Mouse (Mus musculus) heart, postnatal 10 days (tissue): ENCODE results near the gene Dmrtc2. TPM values are rescaled to one million over a fixed set of nuclear protein-coding genes. Genes with fewer than 3 reads are reported as not detected.

Experiments
- DNase-seq, 2 experiments: peaks; one replicate each; pipeline ENCODE4 v3.0.0; 2021
- intact Hi-C: fragments of 180-260 bp; cut with DNase I; formaldehyde crosslinking; loops from one replicate; pipeline ENCODE4 v1.15.1; 2025
- total RNA-seq, 2 experiments: library from RNA; stranded (reverse); gene quantifications; 2 replicates each; pipeline ENCODE4 v1.2.3; 2021

Dmrtc2 gene
- total RNA-seq, 2 experiments from 2014 or later: not detected

- intact Hi-C loops: no loop called here
- DNase-seq: no peak
These were observed 27.4 kb downstream of the Dmrtc2 start, which contains the start of gene Cd79a for GRCm38 (mm10) chr7:24897224-24897623. TSS of gene Cd79a (plus strand) at chr7:24897381.

GRCm38 (mm10) chr7:24897959-24898358, 28.1 kb downstream of the Dmrtc2 start:
- no peak for DNase-seq
- intact Hi-C loops: no loop called here

DNA sequence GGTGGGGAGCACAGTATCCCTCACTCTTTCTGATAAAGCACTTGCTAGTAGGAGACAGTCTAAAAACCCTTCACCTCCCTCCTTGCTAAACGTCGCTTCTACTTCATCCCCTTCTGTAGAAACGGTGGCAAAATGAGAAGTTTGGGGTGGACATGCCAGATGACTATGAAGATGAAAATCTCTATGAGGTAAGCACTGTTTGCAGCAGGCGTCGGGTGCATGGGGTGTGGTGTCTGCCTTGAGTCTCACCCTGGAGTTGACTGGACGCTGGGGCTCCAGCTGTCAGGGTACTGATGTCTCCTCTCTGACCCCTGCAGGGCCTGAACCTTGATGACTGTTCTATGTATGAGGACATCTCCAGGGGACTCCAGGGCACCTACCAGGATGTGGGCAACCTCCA, 31.3 kb downstream of the Dmrtc2 start:
- intact Hi-C loops: loop anchor here (5.0 kb wide), 2 partner anchors 71 to 176 kb away; partner anchors contain the start of gene Rabac1
- DNase-seq: peak in 1 of 2 experiments; percentile 5

DNA sequence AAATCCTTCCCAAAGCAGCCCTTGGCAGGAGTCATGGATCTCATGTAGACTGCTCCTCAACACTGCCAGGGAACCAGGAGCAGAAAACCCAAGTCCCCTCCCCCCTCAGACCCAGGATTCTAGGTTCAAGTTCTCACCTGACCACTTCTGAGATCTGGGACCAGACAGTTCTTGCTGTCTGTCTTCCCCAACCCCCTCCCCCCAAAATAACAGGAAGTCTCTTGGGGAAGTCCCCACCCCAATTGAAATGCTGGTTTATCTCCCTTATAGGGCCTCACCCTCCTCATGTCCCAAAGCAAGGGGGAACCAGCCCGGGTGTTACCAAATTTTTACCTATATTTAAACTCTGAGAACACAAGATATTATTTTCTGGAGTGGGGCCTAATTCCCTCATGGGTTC, 32.0 kb downstream of the Dmrtc2 start:
- DNase-seq: peak; percentile 21 to 25
- intact Hi-C loops: loop anchor here (5.0 kb wide), 2 partner anchors 70 to 175 kb away; partner anchors contain the start of gene Rabac1

GRCm38 (mm10) chr7:24902264-24902629, 32.4 kb downstream of the Dmrtc2 start:
- DNase-seq: peak in 1 of 2 experiments; percentile 17
- intact Hi-C loops: loop anchor here (5.0 kb wide), 2 partner anchors 70 to 175 kb away; partner anchors contain the start of gene Rabac1

DNA sequence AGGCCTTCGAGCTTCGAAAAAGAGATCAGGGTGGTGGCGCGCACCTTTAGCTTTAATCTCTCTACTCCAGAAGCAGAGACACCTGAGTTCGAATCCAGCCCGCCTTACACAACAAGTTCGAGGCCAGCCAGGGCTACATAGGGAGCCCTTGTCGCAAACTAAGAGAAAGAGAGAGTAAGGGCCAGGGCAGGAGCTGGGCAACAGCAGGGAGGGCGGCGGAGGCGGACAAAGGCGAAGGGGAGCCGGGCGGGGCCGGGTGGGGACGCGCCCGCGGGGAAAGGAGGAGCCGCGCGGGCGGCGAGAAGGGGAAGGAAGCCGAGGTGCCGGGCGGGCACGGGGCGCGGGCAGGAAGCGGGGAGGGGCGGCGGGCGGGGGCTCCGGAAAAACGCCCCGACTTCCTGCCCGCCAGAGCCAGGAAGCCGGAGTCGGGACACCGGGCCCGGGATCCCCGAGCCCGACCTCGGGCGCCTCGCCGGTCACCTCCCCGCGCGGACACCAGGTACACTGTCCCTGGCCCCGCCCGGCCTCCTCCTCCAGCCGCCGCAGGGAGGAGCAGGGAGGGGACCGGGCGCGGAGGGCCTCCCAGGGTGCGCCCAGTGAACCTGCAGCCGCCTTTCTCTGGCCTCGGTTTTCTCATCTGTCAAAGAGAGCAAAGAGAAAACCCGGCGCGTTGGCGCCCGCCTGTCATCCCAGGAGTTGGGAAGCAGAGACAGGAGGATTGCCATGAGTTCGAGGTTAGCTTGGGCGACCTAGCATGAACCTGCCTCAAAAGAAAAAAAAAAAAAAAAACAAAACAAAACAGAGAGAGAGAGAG, 33.0 kb downstream of the Dmrtc2 start, which contains the start of gene Arhgef1:
TSS of gene Arhgef1 (plus strand) at position 283 of the 814 bp plus-strand sequence.
- peak; percentile 74 for DNase-seq
- intact Hi-C loops: loop anchor here (5.0 kb wide), 2 partner anchors 69 to 174 kb away; partner anchors contain the start of gene Rabac1

DNA sequence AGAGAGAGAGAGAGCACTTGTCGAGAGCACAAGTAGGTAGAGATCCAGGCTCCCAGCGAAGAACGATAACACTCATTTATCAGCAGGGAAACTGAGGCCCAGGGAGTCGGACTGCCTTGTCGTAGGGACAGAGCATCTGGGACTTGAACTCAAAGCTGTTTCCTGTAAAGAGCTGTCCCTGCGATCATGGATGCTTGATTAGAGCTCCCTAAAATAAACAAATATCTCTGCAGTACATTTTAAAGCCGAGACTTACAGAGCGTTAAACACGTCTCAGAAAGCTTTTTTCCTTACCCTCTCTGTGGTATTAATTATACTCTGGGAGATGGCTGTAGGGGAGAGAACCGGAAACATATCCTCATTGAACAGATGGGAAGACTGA, 33.6 kb downstream of the Dmrtc2 start:
- intact Hi-C loops: loop anchor here (5.0 kb wide), 2 partner anchors 69 to 174 kb away; partner anchors contain the start of gene Rabac1
- peak; percentile 19 to 23 for DNase-seq

- intact Hi-C loops: loop anchor here (1.0 to 5.0 kb wide), 3 partner anchors 14 to 173 kb away; partner anchors contain the start of gene Rabac1
These were observed 34.2 kb downstream of the Dmrtc2 start for GRCm38 (mm10) chr7:24904070-24904483.

GRCm38 (mm10) chr7:24904936-24905335, 35.1 kb downstream of the Dmrtc2 start:
- intact Hi-C loops: loop anchor here (1.0 to 5.0 kb wide), 3 partner anchors 15 to 172 kb away; partner anchors contain the start of gene Rabac1
- DNase-seq: peak; percentile 63 to 80

More at GRCm38 (mm10) chr7:24904070-24904483, 34.2 kb downstream of the Dmrtc2 start:
- peak; percentile 98 for DNase-seq

DNA sequence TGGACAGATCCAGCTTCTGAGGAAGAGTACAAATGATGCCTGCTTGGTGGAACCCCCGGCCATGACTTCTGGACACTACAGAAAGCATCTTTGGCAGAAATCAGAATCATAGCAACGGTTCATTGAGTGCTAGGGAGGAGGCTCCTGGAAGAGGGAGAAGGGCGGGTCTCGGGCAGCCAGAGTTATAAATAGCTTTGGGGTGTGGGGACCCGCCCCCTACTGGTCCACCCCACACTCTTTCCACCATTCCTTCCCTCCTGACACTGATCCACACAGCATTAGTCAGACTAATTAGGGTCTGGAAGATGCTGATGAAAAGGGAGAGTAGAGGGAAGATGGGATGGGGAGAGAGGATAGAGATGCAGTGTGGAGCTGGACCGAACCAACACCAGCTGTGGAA, 36.7 kb downstream of the Dmrtc2 start:
- intact Hi-C loops: no loop called here

DNA sequence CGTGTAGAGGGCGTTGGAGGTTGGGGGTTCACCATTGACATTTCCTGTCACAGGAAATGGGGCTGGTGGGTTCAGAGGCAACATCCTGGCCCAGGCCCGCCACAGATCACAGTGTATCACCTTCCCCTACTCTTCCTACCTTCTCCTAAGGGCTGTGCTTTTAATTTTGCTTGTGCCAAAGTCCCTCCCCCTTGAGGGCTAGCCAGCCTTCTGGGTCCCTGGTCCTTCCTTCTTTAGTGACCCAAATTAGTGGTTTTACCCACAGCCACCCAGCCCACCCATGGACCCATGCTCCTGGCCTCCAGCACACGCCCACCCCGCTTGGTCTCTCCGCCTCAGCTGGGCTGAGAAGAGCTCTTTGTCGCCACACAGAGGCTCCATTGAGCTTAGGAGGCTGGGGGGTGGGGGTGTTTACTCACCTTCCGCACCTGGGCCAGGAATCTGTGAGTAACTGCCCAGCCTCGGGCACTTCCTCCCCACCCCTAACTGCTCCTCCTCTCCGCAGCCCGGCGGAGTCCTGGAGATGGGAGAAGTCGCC, 37.4 kb downstream of the Dmrtc2 start:
- no peak for DNase-seq

More for the DNA sequence above, 36.7 kb downstream of the Dmrtc2 start:
- peak in 1 of 2 experiments; percentile 16 for DNase-seq

GRCm38 (mm10) chr7:24912480-24912879, 42.6 kb downstream of the Dmrtc2 start:
- no peak for DNase-seq
- intact Hi-C loops: no loop called here

More for the DNA sequence above, 37.4 kb downstream of the Dmrtc2 start:
- intact Hi-C loops: no loop called here

- intact Hi-C loops: no loop called here
- no peak for DNase-seq
These were observed 49.0 kb downstream of the Dmrtc2 start for GRCm38 (mm10) chr7:24918763-24919323.

DNA sequence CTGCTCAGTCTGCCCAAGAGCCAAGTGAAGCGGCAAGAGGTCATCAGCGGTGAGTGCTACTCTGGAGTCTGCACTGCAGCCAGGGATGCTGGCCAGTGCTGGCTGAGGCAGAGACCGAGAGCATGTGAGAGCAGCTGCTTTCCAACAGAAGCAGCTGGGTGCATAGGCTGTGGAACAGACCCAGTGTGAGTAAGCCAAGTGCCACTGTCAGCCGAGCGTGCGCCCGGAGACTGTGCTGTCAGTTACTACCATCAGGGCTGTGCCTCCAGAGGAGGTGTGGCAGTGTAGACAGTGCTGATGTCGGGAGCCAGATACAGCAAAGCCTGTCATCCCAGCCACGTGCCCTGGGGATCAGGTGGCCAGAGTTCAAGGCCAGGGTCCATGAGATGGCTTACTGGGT, 49.9 kb downstream of the Dmrtc2 start:
- intact Hi-C loops: no loop called here
- peak; percentile 62 to 64 for DNase-seq

Other genes starting within 250 kb of the Dmrtc2 start
- not detected for gene Lypd3, start 233.5 kb upstream of the Dmrtc2 start, total RNA-seq
- gene Tex101, start 193.4 kb upstream of the Dmrtc2 start, total RNA-seq: not detected
- gene BC049730, start 160.8 kb upstream of the Dmrtc2 start, total RNA-seq: not detected
- gene Gm4763, start 143.1 kb upstream of the Dmrtc2 start, total RNA-seq: not detected
- gene Cd177, start 109.7 kb upstream of the Dmrtc2 start, total RNA-seq: under 1 TPM in 1 of 2 experiments, not detected in 1; 0.14 TPM
- gene Ceacam10, start 92.9 kb upstream of the Dmrtc2 start, total RNA-seq: not detected
- 1 to 10 TPM in 1 of 2 experiments, not detected in 1; 2.3 TPM for gene Gm9844, start 7.8 kb upstream of the Dmrtc2 start, total RNA-seq
- not detected for gene Lypd4, start 116 bp upstream of the Dmrtc2 start, total RNA-seq
- gene Rps19, start 14.3 kb downstream of the Dmrtc2 start, total RNA-seq: 100 to 1,000 TPM; 752 to 777 TPM
- gene Cd79a, start 27.3 kb downstream of the Dmrtc2 start, total RNA-seq: 1 to 10 TPM; 1.3 to 1.8 TPM
- 10 to 100 TPM; 75.3 to 87.0 TPM for gene Arhgef1, start 32.9 kb downstream of the Dmrtc2 start, total RNA-seq
- gene Gm4881, start 74.4 kb downstream of the Dmrtc2 start, total RNA-seq: not detected
- gene Rabac1, start 102.7 kb downstream of the Dmrtc2 start, total RNA-seq: 100 to 1,000 TPM; 292 to 300 TPM
- under 1 TPM; 0.43 to 0.72 TPM for gene Atp1a3, start 135.9 kb downstream of the Dmrtc2 start, total RNA-seq
- gene Grik5, start 202.3 kb downstream of the Dmrtc2 start, total RNA-seq: 1 to 10 TPM; 9.0 to 9.5 TPM
- 10 to 100 TPM; 12.1 to 13.6 TPM for gene Zfp574, start 202.5 kb downstream of the Dmrtc2 start, total RNA-seq